ENCODE assay signal across 16 mouse cellular contexts in the genomic region with DNA sequence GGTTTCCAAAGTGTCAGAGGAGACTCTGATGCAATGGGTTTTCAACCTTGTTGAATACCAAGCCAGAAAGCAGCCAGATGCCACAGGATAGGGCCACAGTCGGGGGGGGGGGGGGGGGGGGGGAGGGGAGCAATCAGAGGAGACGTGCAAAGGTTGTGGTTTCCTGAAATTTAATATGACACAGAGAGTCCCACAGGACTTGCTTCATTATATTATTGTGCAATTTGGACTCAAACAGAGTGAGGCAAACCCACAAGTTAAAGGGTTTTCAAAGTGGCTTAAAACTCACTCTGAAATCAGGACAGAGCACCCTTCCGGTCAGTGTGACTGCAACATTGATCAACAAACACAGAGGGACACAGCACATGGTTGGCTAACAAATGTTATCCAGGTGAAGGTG.
DNase-seq lines count a peak whose midpoint lies in the region; ATAC-seq and TF ChIP-seq lines count a peak whose summit lies in the region.
"Had no signal": no experiment of that assay in that cellular context is flagged by ENCODE, and none has a peak within 500 bp of the region (broad histone marks: within the 10 kb centered on the region; RNA-seq: fewer than 3 reads in every experiment).

No protein-coding gene starts in this region.

- no peaks in the 10 kb centered on the region for H3K9me3 ChIP-seq in liver, embryonic 11.5 days (ENCODE audit: control insufficient read depth, low read length)
- no peaks in the 10 kb centered on the region for H3K9me3 ChIP-seq in midbrain, embryonic 14.5 days (ENCODE audit: control insufficient read depth, low read length)
- H3K9me3 ChIP-seq: forebrain, embryonic 13.5 days; megakaryocyte, embryonic 14.5 days had no signal

- POLR2A ChIA-PET in Patski (lab: Charles Lee): no interaction called here

- no peak overlapping the region for H3K9ac ChIP-seq in liver, embryonic 11.5 days (ENCODE audit: low read depth, low read length)
- no peak overlapping the region for H3K9ac ChIP-seq in midbrain, embryonic 14.5 days (replicated peaks; ENCODE audit: low read length)
- H3K9ac ChIP-seq: forebrain, embryonic 13.5 days had no signal

- H3ac ChIP-seq in myocyte (ENCODE audit: control insufficient read depth, insufficient read length): no peak overlapping the region

- H3K79me2 ChIP-seq in myocyte (ENCODE audit: control insufficient read depth, insufficient read depth): no peaks in the 10 kb centered on the region

- 36% methylated on average over 3 of the region's 3 CpGs for WGBS in liver, embryonic 11.5 days
- 56% methylated on average over 2 of the region's 3 CpGs for WGBS in midbrain, embryonic 14.5 days

- in situ Hi-C loops in Patski (cut with MboI; ENCODE audit: low pct_unique_long_range_greater_than_20kb): no loop called here

- TF ChIP-seq POLR2A in myocyte (IDR thresholded peaks at IDR 0.05; ENCODE audit: insufficient read length, low read depth): no peak

- H3K36me3 ChIP-seq in liver, embryonic 11.5 days (ENCODE audit: control insufficient read depth, insufficient read depth, low read length): no peaks in the 10 kb centered on the region
- H3K36me3 ChIP-seq in myocyte (ENCODE audit: control insufficient read depth, insufficient read depth): no peaks in the 10 kb centered on the region
- no peaks in the 10 kb centered on the region for H3K36me3 ChIP-seq in midbrain, embryonic 14.5 days (ENCODE audit: control insufficient read depth, insufficient read depth, low read length)

- CTCF ChIA-PET in Patski (lab: Charles Lee): interaction anchor here (0.8 kb wide), 1 partner anchor 13 kb away, joined by 3 read pairs; no protein-coding TSS in a partner anchor

- TF ChIP-seq CTCF in Patski (IDR thresholded peaks at IDR 0.05): no peak

- no peaks in the 10 kb centered on the region for H3K27me3 ChIP-seq in Patski
- H3K27me3 ChIP-seq in liver, embryonic 11.5 days (replicated peaks; ENCODE audit: control insufficient read depth, insufficient read depth, low read length): no peaks in the 10 kb centered on the region
- no peaks in the 10 kb centered on the region for H3K27me3 ChIP-seq in myocyte (ENCODE audit: control insufficient read depth, insufficient read depth, insufficient read length)
- no peaks in the 10 kb centered on the region for H3K27me3 ChIP-seq in midbrain, embryonic 14.5 days (ENCODE audit: control insufficient read depth, insufficient read depth, low read length)
- H3K27me3 ChIP-seq: forebrain, embryonic 13.5 days; megakaryocyte, embryonic 14.5 days had no signal

- H3K4me1 ChIP-seq in liver, embryonic 11.5 days (replicated peaks; ENCODE audit: control insufficient read depth, insufficient read depth, low read length): no peaks in the 10 kb centered on the region
- no peaks in the 10 kb centered on the region for H3K4me1 ChIP-seq in midbrain, embryonic 14.5 days (ENCODE audit: control insufficient read depth, insufficient read depth, low read length)
- H3K4me1 ChIP-seq: forebrain, embryonic 13.5 days; megakaryocyte, embryonic 14.5 days had no signal

- H3K27ac ChIP-seq in liver, embryonic 11.5 days (ENCODE audit: low read depth, low read length): no peak overlapping the region
- H3K27ac ChIP-seq in midbrain, embryonic 14.5 days (replicated peaks; ENCODE audit: low read depth, low read length): no peak overlapping the region
- H3K27ac ChIP-seq: forebrain, embryonic 13.5 days; kidney, postnatal 0 days had no signal

- H3K4me3 ChIP-seq in liver, embryonic 11.5 days (ENCODE audit: low read depth, low read length): no peak overlapping the region
- H3K4me3 ChIP-seq in myocyte: no peak overlapping the region
- no peak overlapping the region for H3K4me3 ChIP-seq in midbrain, embryonic 14.5 days (replicated peaks; ENCODE audit: low read depth, low read length)
- H3K4me3 ChIP-seq: forebrain, embryonic 13.5 days; megakaryocyte, embryonic 14.5 days had no signal

- peak; percentile 44 for DNase-seq in lung, postnatal 25 days (ENCODE audit: low spot score)
- no peak for DNase-seq in lung, postnatal 4 days
- DNase-seq in Patski (ENCODE audit: low read depth, low spot score): no peak
- no peak for DNase-seq in liver, embryonic 11.5 days (ENCODE audit: low spot score)
- DNase-seq in right cerebral cortex, adult 2 months (ENCODE audit: low spot score in 2 of 2): no peak
- DNase-seq in midbrain, embryonic 14.5 days: no peak
- no peak for DNase-seq in embryo, embryonic 9.5 days (ENCODE audit: extremely low spot score)
- DNase-seq: adrenal gland, postnatal 25 days; cerebellum, postnatal 25 days; heart, postnatal 36 days; right cerebral cortex, postnatal 14 days had no signal

- ATAC-seq in Patski: peak; percentile 59
- ATAC-seq in liver, embryonic 11.5 days (replicated peaks; ENCODE audit: low FRiP score): peak; percentile 57
- no peak for ATAC-seq in midbrain, embryonic 14.5 days (ENCODE audit: low FRiP score, low TSS enrichment)
- ATAC-seq: forebrain, embryonic 13.5 days had no signal

- H3K4me2 ChIP-seq in liver, embryonic 11.5 days: no peak overlapping the region
- H3K4me2 ChIP-seq in myocyte (ENCODE audit: low read depth): peak overlapping the region; percentile 51
- no peak overlapping the region for H3K4me2 ChIP-seq in midbrain, embryonic 14.5 days (ENCODE audit: low read length)
- H3K4me2 ChIP-seq: forebrain, embryonic 13.5 days; heart, embryonic 11.5 days had no signal

TF ChIP-seq in myocyte, 11 proteins besides CTCF, POLR2A, EP300 and RAD21:
- TF ChIP-seq MYOD1 (IDR thresholded peaks at IDR 0.05; ENCODE audit: control insufficient read depth in 1 of 3, insufficient read length in 2 of 3, low read depth in 2 of 3): peak in 1 of 3 experiments; percentile 6
- no peak for TF ChIP-seq TCF3 (IDR thresholded peaks at IDR 0.05; ENCODE audit: insufficient read length, low read depth)
- no peak for TF ChIP-seq POLR2AphosphoS2 (IDR thresholded peaks at IDR 0.05; ENCODE audit: insufficient read length, low read depth)
- TF ChIP-seq CEBPB (IDR thresholded peaks at IDR 0.05; ENCODE audit: insufficient read depth, poor library complexity, severe bottlenecking): peak; percentile 99
- TF ChIP-seq TCF12 (IDR thresholded peaks at IDR 0.05; ENCODE audit: insufficient read depth, poor library complexity, severe bottlenecking): no peak
